Mouse (Mus musculus) liver, adult 2 months (tissue): ENCODE measurements at regions not wholly inside any gene's neighbourhood (a gene's known extent, or its start where the extent isn't known, plus 50 kb on each side); places are given as distances from the start of the nearest gene placed in this dataset.

Source experiments
- CTCF ChIP-seq: fragments of 200-500 bp; IDR thresholded peaks from 2 replicates; pipeline ENCODE4 v1.5.1; 2011; ENCODE audit warnings: low read depth, low read length, control low read depth
- POLR2A ChIP-seq: fragments of 200-500 bp; IDR thresholded peaks from 2 replicates; pipeline ENCODE4 v1.6.1; 2011; ENCODE audit warnings: low read length, control low read depth; ENCODE audit not compliant: insufficient read depth; ENCODE audit errors: extremely low read depth

- TF ChIP-seq CTCF = no peak
- no peak for TF ChIP-seq POLR2A
Observed at GRCm38 (mm10) chr19:15199692-15200091, 601.8 kb upstream of the Tle4 start.
